Mouse (Mus musculus): Measurements from ENCODE around the gene Acsl5. TPM values are rescaled to one million over a fixed set of nuclear protein-coding genes. Genes with fewer than 3 reads are reported as not detected.

The Acsl5 gene
- total RNA-seq, 1 experiment, result 17.1 TPM

- Histone ChIP-seq H3K27ac (ENCODE audit: insufficient read depth, low read depth, low read length, poor library complexity, severe bottlenecking) (no peak overlapping the region), H3K4me3 (ENCODE audit: insufficient read depth in 1 of 2, low read depth in 1 of 2, low read length in 2 of 2, poor library complexity in 1 of 2, severe bottlenecking in 1 of 2) (no peak overlapping the region), H3K9me3 (ENCODE audit: control insufficient read depth, insufficient read depth, low read depth, low read length) (no peaks in the 10 kb centered on the region), H3K9ac (ENCODE audit: insufficient read depth, low read depth, low read length, poor library complexity, severe bottlenecking) (no peak overlapping the region), H3K4me1 (ENCODE audit: control insufficient read depth in 2 of 2, insufficient read depth in 2 of 2, low read length in 2 of 2, poor library complexity in 1 of 2) (peaks cover 0 to 12% of the 10 kb centered on the region in 2 experiments; a peak in 3 of 4 replicates), H3K36me3 (ENCODE audit: control insufficient read depth, insufficient read depth, low read length, poor library complexity, severe bottlenecking) (no peaks in the 10 kb centered on the region)
- in situ Hi-C loops (cut with MboI; ENCODE audit: low sequenced_read_pairs in 2 of 2, unreplicated experiment in 2 of 2), result no loop called here
- DNase-seq (ENCODE audit: low read depth, low spot score), result no peak
- no peak for TF ChIP-seq MAFK (IDR thresholded peaks at IDR 0.05; ENCODE audit: insufficient read depth, low read depth, low read length)
- TF ChIP-seq ZC3H11A (IDR thresholded peaks at IDR 0.05; ENCODE audit: borderline replicate concordance, low read depth, low read length), result no peak
- no peak for TF ChIP-seq ZNF384 (IDR thresholded peaks at IDR 0.05; ENCODE audit: low read depth, low read length)
- no peak for TF ChIP-seq CHD2 (IDR thresholded peaks at IDR 0.05; ENCODE audit: low read depth, low read length)
- TF ChIP-seq HCFC1 (IDR thresholded peaks at IDR 0.05; ENCODE audit: borderline replicate concordance, insufficient read depth, low read length), result no peak
Measured at GRCm38 (mm10) chr19:55258514-55258913, 6.8 kb downstream of the Acsl5 start.

DNA sequence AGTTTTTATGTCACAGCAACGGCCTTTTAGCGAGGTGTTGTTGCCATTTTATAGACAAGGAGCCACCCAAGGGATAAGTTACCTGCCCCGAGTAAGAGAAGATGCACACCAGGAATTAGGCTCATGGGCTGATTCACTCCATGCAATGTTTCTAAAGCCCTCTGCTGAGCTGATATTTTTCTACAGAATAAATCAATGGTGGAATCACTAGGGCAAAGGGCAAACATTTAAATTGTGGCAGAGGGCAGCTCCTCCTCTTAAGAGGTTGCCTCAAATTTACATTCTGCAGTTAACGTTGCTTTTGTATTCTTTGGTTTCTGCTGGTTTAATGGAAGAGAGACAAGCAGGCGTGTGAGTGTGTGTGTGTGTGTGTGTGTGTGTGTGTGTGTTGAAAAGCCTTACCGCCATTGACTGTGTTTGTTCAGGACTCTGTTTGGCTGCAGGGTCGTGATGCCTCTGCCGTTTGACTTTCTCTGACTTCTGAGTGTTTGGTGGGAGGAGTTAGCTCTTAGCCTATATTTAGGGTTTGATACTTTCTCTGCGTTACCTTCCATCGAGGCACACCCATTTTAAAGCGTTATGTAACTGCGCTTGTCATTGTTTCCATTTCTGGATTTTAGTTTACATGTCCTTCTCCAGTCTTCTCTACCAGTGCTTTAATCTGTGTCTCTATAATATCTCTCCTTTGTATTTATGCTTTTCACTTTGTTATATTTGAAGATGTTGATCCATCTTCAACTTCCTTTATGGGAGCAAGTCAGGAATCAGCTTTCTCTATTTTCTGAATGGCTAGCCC, 8.8 kb downstream of the Acsl5 start:
- H3K4me1 ChIP-seq (ENCODE audit: control insufficient read depth in 2 of 2, insufficient read depth in 2 of 2, low read length in 2 of 2, poor library complexity in 1 of 2), result peaks cover 0 to 8% of the 10 kb centered on the region in 2 experiments; a peak in 2 of 4 replicates
- in situ Hi-C loops (cut with MboI; ENCODE audit: low sequenced_read_pairs in 2 of 2, unreplicated experiment in 2 of 2), result no loop called here
- H3K9ac ChIP-seq (ENCODE audit: insufficient read depth, low read depth, low read length, poor library complexity, severe bottlenecking), result no peak overlapping the region
- no peak for TF ChIP-seq ZC3H11A (IDR thresholded peaks at IDR 0.05; ENCODE audit: borderline replicate concordance, low read depth, low read length)
- TF ChIP-seq MAFK (IDR thresholded peaks at IDR 0.05; ENCODE audit: insufficient read depth, low read depth, low read length), result no peak
- no peak for TF ChIP-seq ZNF384 (IDR thresholded peaks at IDR 0.05; ENCODE audit: low read depth, low read length)
- no peak for TF ChIP-seq HCFC1 (IDR thresholded peaks at IDR 0.05; ENCODE audit: borderline replicate concordance, insufficient read depth, low read length)
- no peak for TF ChIP-seq CHD2 (IDR thresholded peaks at IDR 0.05; ENCODE audit: low read depth, low read length)
- H3K36me3 ChIP-seq (ENCODE audit: control insufficient read depth, insufficient read depth, low read length, poor library complexity, severe bottlenecking), result no peaks in the 10 kb centered on the region
- no peak for DNase-seq (ENCODE audit: low read depth, low spot score)
- H3K9me3 ChIP-seq (ENCODE audit: control insufficient read depth, insufficient read depth, low read depth, low read length), result no peaks in the 10 kb centered on the region
- no peak overlapping the region for H3K4me3 ChIP-seq (ENCODE audit: insufficient read depth in 1 of 2, low read depth in 1 of 2, low read length in 2 of 2, poor library complexity in 1 of 2, severe bottlenecking in 1 of 2)
- no peak overlapping the region for H3K27ac ChIP-seq (ENCODE audit: insufficient read depth, low read depth, low read length, poor library complexity, severe bottlenecking)

DNA sequence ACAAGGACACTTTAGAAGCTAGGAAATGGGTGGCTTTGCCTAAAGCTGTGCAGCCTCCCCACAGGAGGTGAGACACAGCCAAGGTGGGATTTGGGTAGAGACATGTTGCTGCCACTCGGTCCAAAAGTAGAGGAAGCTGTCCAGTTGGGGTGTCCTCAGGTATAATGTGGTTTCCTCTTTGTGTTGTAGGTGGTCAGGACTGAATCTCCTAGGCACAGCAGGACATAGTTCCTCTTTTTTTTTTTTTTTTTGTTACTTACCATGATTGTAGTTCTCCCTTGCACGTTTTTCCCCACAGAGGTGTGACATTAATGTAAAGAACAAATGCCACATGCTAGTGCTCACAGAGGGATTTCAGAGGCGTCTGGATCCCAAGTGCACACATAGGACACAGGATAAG, 13.5 kb downstream of the Acsl5 start:
- DNase-seq (ENCODE audit: low read depth, low spot score), result no peak
- H3K27ac ChIP-seq (ENCODE audit: insufficient read depth, low read depth, low read length, poor library complexity, severe bottlenecking), result no peak overlapping the region
- H3K36me3 ChIP-seq (ENCODE audit: control insufficient read depth, insufficient read depth, low read length, poor library complexity, severe bottlenecking), result no peaks in the 10 kb centered on the region
- no peaks in the 10 kb centered on the region for H3K9me3 ChIP-seq (ENCODE audit: control insufficient read depth, insufficient read depth, low read depth, low read length)
- H3K9ac ChIP-seq (ENCODE audit: insufficient read depth, low read depth, low read length, poor library complexity, severe bottlenecking), result no peak overlapping the region
- in situ Hi-C loops (cut with MboI; ENCODE audit: low sequenced_read_pairs in 2 of 2, unreplicated experiment in 2 of 2), result no loop called here
- no peak for TF ChIP-seq ZC3H11A (IDR thresholded peaks at IDR 0.05; ENCODE audit: borderline replicate concordance, low read depth, low read length)
- TF ChIP-seq HCFC1 (IDR thresholded peaks at IDR 0.05; ENCODE audit: borderline replicate concordance, insufficient read depth, low read length), result no peak
- no peak for TF ChIP-seq MAFK (IDR thresholded peaks at IDR 0.05; ENCODE audit: insufficient read depth, low read depth, low read length)
- TF ChIP-seq ZNF384 (IDR thresholded peaks at IDR 0.05; ENCODE audit: low read depth, low read length), result no peak
- no peak for TF ChIP-seq CHD2 (IDR thresholded peaks at IDR 0.05; ENCODE audit: low read depth, low read length)
- no peak overlapping the region for H3K4me3 ChIP-seq (ENCODE audit: insufficient read depth in 1 of 2, low read depth in 1 of 2, low read length in 2 of 2, poor library complexity in 1 of 2, severe bottlenecking in 1 of 2)
- peaks cover 0 to 8% of the 10 kb centered on the region in 2 experiments; a peak in 3 of 4 replicates for H3K4me1 ChIP-seq (ENCODE audit: control insufficient read depth in 2 of 2, insufficient read depth in 2 of 2, low read length in 2 of 2, poor library complexity in 1 of 2)

DNA sequence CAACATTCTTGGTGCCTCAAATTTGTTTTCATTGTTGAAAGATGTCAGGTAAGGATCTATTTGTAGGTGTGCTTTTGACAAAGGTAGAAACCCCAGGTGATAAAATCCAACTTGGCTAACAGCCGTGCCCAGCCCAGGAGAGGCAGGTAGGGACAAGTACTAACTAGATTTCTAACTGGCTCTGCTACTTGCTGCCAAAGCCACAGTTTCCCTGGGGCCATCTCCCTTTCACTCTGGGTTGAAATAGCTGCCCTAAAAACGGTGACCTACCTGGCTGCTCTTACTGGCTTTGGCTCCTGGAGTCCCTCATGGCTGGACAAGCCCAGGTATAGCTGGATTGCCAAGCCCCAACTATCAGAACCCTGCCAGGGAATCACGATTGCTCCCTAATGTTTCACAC, 15.0 kb downstream of the Acsl5 start:
- DNase-seq (ENCODE audit: low read depth, low spot score), result no peak
- Histone ChIP-seq H3K9ac (ENCODE audit: insufficient read depth, low read depth, low read length, poor library complexity, severe bottlenecking) (no peak overlapping the region), H3K27ac (ENCODE audit: insufficient read depth, low read depth, low read length, poor library complexity, severe bottlenecking) (no peak overlapping the region), H3K4me1 (ENCODE audit: control insufficient read depth in 2 of 2, insufficient read depth in 2 of 2, low read length in 2 of 2, poor library complexity in 1 of 2) (peaks cover 0 to 18% of the 10 kb centered on the region in 2 experiments; a peak in 2 of 4 replicates), H3K4me3 (ENCODE audit: insufficient read depth in 1 of 2, low read depth in 1 of 2, low read length in 2 of 2, poor library complexity in 1 of 2, severe bottlenecking in 1 of 2) (no peak overlapping the region), H3K9me3 (ENCODE audit: control insufficient read depth, insufficient read depth, low read depth, low read length) (no peaks in the 10 kb centered on the region), H3K36me3 (ENCODE audit: control insufficient read depth, insufficient read depth, low read length, poor library complexity, severe bottlenecking) (no peaks in the 10 kb centered on the region)
- TF ChIP-seq CHD2 (IDR thresholded peaks at IDR 0.05; ENCODE audit: low read depth, low read length) (no peak), ZC3H11A (IDR thresholded peaks at IDR 0.05; ENCODE audit: borderline replicate concordance, low read depth, low read length) (no peak), HCFC1 (IDR thresholded peaks at IDR 0.05; ENCODE audit: borderline replicate concordance, insufficient read depth, low read length) (no peak), ZNF384 (IDR thresholded peaks at IDR 0.05; ENCODE audit: low read depth, low read length) (no peak)
- in situ Hi-C loops (cut with MboI; ENCODE audit: low sequenced_read_pairs in 2 of 2, unreplicated experiment in 2 of 2), result no loop called here
